Mouse (Mus musculus) heart, postnatal 10 days (tissue): ENCODE data around the gene Acap2. TPM values are rescaled to one million over a fixed set of nuclear protein-coding genes. Genes with fewer than 3 reads are reported as not detected.
A peak's percentile ranks its signal among the peaks of the same experiment; 100 is the strongest.

Experiments used
- DNase-seq, 2 experiments: peaks; one replicate each; pipeline ENCODE4 v3.0.0; 2021
- intact Hi-C: fragments of 180-260 bp; cut with DNase I; formaldehyde crosslinking; loops from one replicate; pipeline ENCODE4 v1.15.1; 2025
- total RNA-seq, 2 experiments: library from RNA; stranded (reverse); gene quantifications; 2 replicates each; pipeline ENCODE4 v1.2.3; 2021

Gene Acap2
- total RNA-seq, 2 experiments from 2014 or later = 31.5 to 34.7 TPM

GRCm38 (mm10) chr16:31099906-31100305 lies 101.1 kb downstream of the Acap2 start:
- no peak for DNase-seq
- intact Hi-C loops = no loop called here

- DNase-seq = no peak
- intact Hi-C loops = no loop called here
Observed at GRCm38 (mm10) chr16:31094036-31094435, 107.0 kb downstream of the Acap2 start.

GRCm38 (mm10) chr16:31093186-31093585 lies 107.9 kb downstream of the Acap2 start:
- intact Hi-C loops = no loop called here
- DNase-seq = no peak

- DNase-seq = no peak
- intact Hi-C loops = loop anchor here (2.0 to 5.0 kb wide), 3 partner anchors 175 to 273 kb away; no protein-coding TSS in a partner anchor
Observed at GRCm38 (mm10) chr16:31081891-31082290, 119.2 kb downstream of the Acap2 start.

GRCm38 (mm10) chr16:31081125-31081664 lies 119.8 kb downstream of the Acap2 start, which contains the start of gene Xxylt1:
Gene Xxylt1 (minus strand): TSS chr16:31081432.
- intact Hi-C loops = loop anchor here (2.0 to 5.0 kb wide), 3 partner anchors 176 to 274 kb away; no protein-coding TSS in a partner anchor

GRCm38 (mm10) chr16:31080573-31081051 lies 120.4 kb downstream of the Acap2 start:
- intact Hi-C loops = loop anchor here (2.0 to 5.0 kb wide), 3 partner anchors 177 to 274 kb away; no protein-coding TSS in a partner anchor
- peak; percentile 77 for DNase-seq

More at GRCm38 (mm10) chr16:31081125-31081664, 119.8 kb downstream of the Acap2 start, which contains the start of gene Xxylt1:
- peak; percentile 96 to 97 for DNase-seq

GRCm38 (mm10) chr16:31077396-31077795 lies 123.6 kb downstream of the Acap2 start:
- intact Hi-C loops = no loop called here
- DNase-seq = no peak

- intact Hi-C loops = no loop called here
- no peak for DNase-seq
Observed at GRCm38 (mm10) chr16:31076436-31076835, 124.6 kb downstream of the Acap2 start.

- intact Hi-C loops = loop anchor here (5.0 kb wide), 2 partner anchors 337 to 537 kb away; no protein-coding TSS in a partner anchor
- no peak for DNase-seq
Observed at GRCm38 (mm10) chr16:31074324-31074908, 126.6 kb downstream of the Acap2 start.

- DNase-seq = no peak
Observed at GRCm38 (mm10) chr16:31071731-31072130, 129.3 kb downstream of the Acap2 start.

GRCm38 (mm10) chr16:31070358-31071133 lies 130.5 kb downstream of the Acap2 start:
- peak; percentile 92 to 96 for DNase-seq
- intact Hi-C loops = loop anchor here (1.0 to 5.0 kb wide), 7 partner anchors 89 to 533 kb away; no protein-coding TSS in a partner anchor

More at GRCm38 (mm10) chr16:31071731-31072130, 129.3 kb downstream of the Acap2 start:
- intact Hi-C loops = loop anchor here (1.0 to 5.0 kb wide), 6 partner anchors 95 to 534 kb away; no protein-coding TSS in a partner anchor

GRCm38 (mm10) chr16:31069211-31070166 lies 131.6 kb downstream of the Acap2 start:
- no peak for DNase-seq

GRCm38 (mm10) chr16:31068280-31068679 lies 132.8 kb downstream of the Acap2 start:
- no peak for DNase-seq
- intact Hi-C loops = loop anchor here (2.0 to 10.0 kb wide), 2 partner anchors 125 to 273 kb away; no protein-coding TSS in a partner anchor

More at GRCm38 (mm10) chr16:31069211-31070166, 131.6 kb downstream of the Acap2 start:
- intact Hi-C loops = loop anchor here (1.0 to 10.0 kb wide), 8 partner anchors 88 to 532 kb away; no protein-coding TSS in a partner anchor

GRCm38 (mm10) chr16:31066344-31067098 lies 134.5 kb downstream of the Acap2 start:
- intact Hi-C loops = loop anchor here (2.0 to 10.0 kb wide), 2 partner anchors 38 to 272 kb away; no protein-coding TSS in a partner anchor
- DNase-seq = peak; percentile 48

- intact Hi-C loops = loop anchor here (10.0 kb wide), 1 partner anchor 270 kb away; no protein-coding TSS in a partner anchor
- DNase-seq = no peak
Observed at GRCm38 (mm10) chr16:31064782-31065181, 136.3 kb downstream of the Acap2 start.

GRCm38 (mm10) chr16:31062918-31063317 lies 138.1 kb downstream of the Acap2 start:
- intact Hi-C loops = loop anchor here (10.0 kb wide), 1 partner anchor 268 kb away; no protein-coding TSS in a partner anchor
- no peak for DNase-seq

GRCm38 (mm10) chr16:31061246-31061880 lies 139.7 kb downstream of the Acap2 start:
- peak; percentile 73 to 75 for DNase-seq
- intact Hi-C loops = loop anchor here (10.0 kb wide), 1 partner anchor 267 kb away; no protein-coding TSS in a partner anchor

GRCm38 (mm10) chr16:31060714-31061113 lies 140.3 kb downstream of the Acap2 start:
- no peak for DNase-seq
- intact Hi-C loops = loop anchor here (10.0 kb wide), 1 partner anchor 266 kb away; no protein-coding TSS in a partner anchor
